Mouse (Mus musculus) liver (tissue): ENCODE measurements around the gene Gm28035.

ENCODE experiments used
- DNase-seq: peaks from one replicate; pipeline ENCODE4 v3.0.0-alpha.2; 2020; ENCODE audit warnings: mixed read lengths

The Gm28035 gene

GRCm38 (mm10) chr2:30262840-30263441 lies 22.6 kb downstream of the Gm28035 start:
- no peak for DNase-seq

GRCm38 (mm10) chr2:30263811-30264210 lies 23.4 kb downstream of the Gm28035 start:
- no peak for DNase-seq

- no peak for DNase-seq
Observed at GRCm38 (mm10) chr2:30264671-30265519, 24.5 kb downstream of the Gm28035 start.

- DNase-seq = no peak
Observed at GRCm38 (mm10) chr2:30265767-30266253, 25.4 kb downstream of the Gm28035 start, which contains the start of gene Phyhd1. Gene Phyhd1 (plus strand): TSS chr2:30266203.

GRCm38 (mm10) chr2:30266392-30266941 lies 26.1 kb downstream of the Gm28035 start:
- DNase-seq = peak; percentile 59

GRCm38 (mm10) chr2:30267466-30267865 lies 27.1 kb downstream of the Gm28035 start:
- DNase-seq = no peak

- no peak for DNase-seq
Observed at GRCm38 (mm10) chr2:30268371-30268770, 28.0 kb downstream of the Gm28035 start.

GRCm38 (mm10) chr2:30269241-30269990 lies 29.0 kb downstream of the Gm28035 start:
- DNase-seq = no peak

GRCm38 (mm10) chr2:30270134-30270533 lies 29.8 kb downstream of the Gm28035 start:
- no peak for DNase-seq

GRCm38 (mm10) chr2:30280743-30281142 lies 40.4 kb downstream of the Gm28035 start, which contains the start of gene Gm28038:
Gene Gm28038 (plus strand): TSS chr2:30281043.
- DNase-seq = no peak

GRCm38 (mm10) chr2:30281651-30282050 lies 41.3 kb downstream of the Gm28035 start:
- DNase-seq = no peak

GRCm38 (mm10) chr2:30283193-30283592 lies 42.8 kb downstream of the Gm28035 start:
- no peak for DNase-seq

- DNase-seq = no peak
Observed at GRCm38 (mm10) chr2:30285004-30285403, 44.6 kb downstream of the Gm28035 start.

GRCm38 (mm10) chr2:30285416-30286181 lies 45.2 kb downstream of the Gm28035 start:
- peak; percentile 26 for DNase-seq

GRCm38 (mm10) chr2:30286192-30287026 lies 46.0 kb downstream of the Gm28035 start, which contains the start of the genes Dolk and Nup188:
Gene Dolk (minus strand): TSS chr2:30286334.
Gene Nup188 (plus strand): TSS chr2:30286397.
- DNase-seq = peak; percentile 98

GRCm38 (mm10) chr2:30287027-30287373 lies 46.6 kb downstream of the Gm28035 start:
- peak; percentile 42 for DNase-seq

GRCm38 (mm10) chr2:30299525-30299924 lies 59.2 kb downstream of the Gm28035 start:
- DNase-seq = no peak

- no peak for DNase-seq
Observed at GRCm38 (mm10) chr2:30299966-30300365, 59.6 kb downstream of the Gm28035 start.

- DNase-seq = no peak
Observed at GRCm38 (mm10) chr2:30306087-30306486, 65.7 kb downstream of the Gm28035 start.

- DNase-seq = no peak
Observed at GRCm38 (mm10) chr2:30309351-30309750, 69.0 kb downstream of the Gm28035 start.

GRCm38 (mm10) chr2:30311481-30311880 lies 71.1 kb downstream of the Gm28035 start:
- DNase-seq = no peak
